Mouse (Mus musculus): ENCODE measurements at regions not wholly inside any gene's neighbourhood (a gene's known extent, or its start where the extent isn't known, plus 50 kb on each side); places are given as distances from the start of the nearest gene placed in this dataset.

GRCm38 (mm10) chr7:136825647-136826046 lies 68.8 kb upstream of the Mgmt start:
- DNase-seq: no peak

- DNase-seq: no peak
Measured at GRCm38 (mm10) chr7:136829621-136830313, 64.6 kb upstream of the Mgmt start.

GRCm38 (mm10) chr7:136832419-136832818 lies 62.0 kb upstream of the Mgmt start:
- DNase-seq: no peak

- DNase-seq: no peak
Measured at GRCm38 (mm10) chr7:136838971-136839370, 55.4 kb upstream of the Mgmt start.

GRCm38 (mm10) chr7:136840224-136840623 lies 54.2 kb upstream of the Mgmt start:
- DNase-seq: no peak

GRCm38 (mm10) chr7:136842751-136843150 lies 51.7 kb upstream of the Mgmt start:
- no peak for DNase-seq

GRCm38 (mm10) chr7:136844282-136844681 lies 50.1 kb upstream of the Mgmt start:
- DNase-seq: no peak

Data from thymus, postnatal 14 days (tissue).